Mouse (Mus musculus): ENCODE measurements around the gene Srarp. TPM values are rescaled to one million over a fixed set of nuclear protein-coding genes. Genes with fewer than 3 reads are reported as not detected.

Srarp gene
- polyA plus RNA-seq, 1 experiment = not detected

DNA sequence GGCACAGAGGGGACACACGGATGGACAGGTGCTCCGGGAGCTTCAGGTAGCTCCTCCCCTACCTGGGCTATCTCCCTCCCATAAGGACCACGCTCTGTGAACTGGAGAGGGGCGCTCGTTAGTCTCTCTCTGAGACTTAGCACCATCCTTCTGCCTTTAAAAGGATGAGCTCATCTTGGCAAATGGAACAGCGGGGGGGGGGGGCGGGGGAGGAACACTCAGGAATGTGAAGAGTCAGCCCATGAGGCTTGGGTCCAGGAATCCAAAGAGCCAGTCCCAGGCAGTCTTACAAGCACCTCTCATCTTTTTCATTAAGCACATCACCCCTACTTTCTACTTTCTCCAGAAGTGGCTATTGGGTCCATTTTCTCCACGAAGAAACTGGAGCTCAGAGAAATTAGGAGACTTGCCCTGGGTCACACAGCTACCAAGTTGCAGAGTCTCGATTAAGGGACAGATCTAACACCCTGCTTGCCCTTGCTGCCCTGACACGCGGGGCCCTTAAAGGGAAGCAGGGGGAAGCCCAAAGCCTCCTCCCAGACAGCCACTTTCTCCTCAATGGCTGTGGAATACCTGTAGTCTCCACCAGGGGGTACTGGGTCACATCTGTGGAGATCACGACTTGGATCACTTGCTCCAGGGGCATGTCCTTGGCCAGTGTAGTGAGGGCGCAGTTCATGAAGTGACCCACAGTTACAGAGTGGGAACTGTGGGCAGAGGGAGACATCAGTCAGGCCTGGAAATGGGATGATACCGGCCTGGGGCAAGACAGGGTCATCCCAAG lies 29.2 kb downstream of the Srarp start:
- Histone ChIP-seq H3K4me3 (ENCODE audit: extremely low read depth, insufficient read depth, insufficient read length) (no peak overlapping the region), H3K36me3 (ENCODE audit: control insufficient read depth, insufficient read depth, low read length) (no peaks in the 10 kb centered on the region), H3K27ac (ENCODE audit: insufficient read depth, low read length) (no peak overlapping the region), H3K27me3 (ENCODE audit: control insufficient read depth, insufficient read depth, low read length) (no peaks in the 10 kb centered on the region), H3K4me1 (ENCODE audit: control insufficient read depth, insufficient read depth, insufficient read length) (peaks cover 3% of the 10 kb centered on the region; the same call in 1 of the 2 replicates)
- WGBS = 53% methylated on average over 14 of the region's 14 CpGs
- DNase-seq (ENCODE audit: low read depth in 1 of 2, low spot score in 2 of 2) = peak; percentile 21 to 28
- TF ChIP-seq POLR2A (IDR thresholded peaks at IDR 0.05; ENCODE audit: low read depth, low read length) = no peak
- TF ChIP-seq CTCF (IDR thresholded peaks at IDR 0.05; ENCODE audit: extremely low read depth, insufficient read depth, insufficient read length, insufficient replicate concordance) = peak; percentile 45; the same call in 1 of the 2 replicates

DNA sequence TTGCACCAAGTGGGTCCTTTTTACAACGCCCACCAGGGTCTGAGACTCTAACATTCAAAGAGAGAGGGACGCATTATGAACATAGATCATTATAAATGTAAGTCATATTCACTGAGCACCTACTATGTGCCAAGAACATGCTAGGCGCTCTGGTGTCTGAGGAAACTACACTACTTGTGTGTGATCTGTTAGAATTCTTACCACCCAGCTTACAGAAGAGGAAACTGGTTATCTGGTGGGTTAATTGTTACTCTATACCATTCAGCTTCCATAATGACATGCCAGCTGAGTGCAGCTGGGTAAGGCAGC lies 30.6 kb downstream of the Srarp start:
- DNase-seq (ENCODE audit: low read depth in 1 of 2, low spot score in 2 of 2) = no peak
- no peak for TF ChIP-seq CTCF (IDR thresholded peaks at IDR 0.05; ENCODE audit: extremely low read depth, insufficient read depth, insufficient read length, insufficient replicate concordance)
- TF ChIP-seq POLR2A (IDR thresholded peaks at IDR 0.05; ENCODE audit: low read depth, low read length) = no peak
- H3K4me1 ChIP-seq (ENCODE audit: control insufficient read depth, insufficient read depth, insufficient read length) = peaks cover 3% of the 10 kb centered on the region; the same call in 1 of the 2 replicates
- H3K4me3 ChIP-seq (ENCODE audit: extremely low read depth, insufficient read depth, insufficient read length) = no peak overlapping the region
- WGBS = 85% methylated on average over 3 of the region's 3 CpGs
- no peaks in the 10 kb centered on the region for H3K36me3 ChIP-seq (ENCODE audit: control insufficient read depth, insufficient read depth, low read length)
- no peaks in the 10 kb centered on the region for H3K27me3 ChIP-seq (ENCODE audit: control insufficient read depth, insufficient read depth, low read length)
- no peak overlapping the region for H3K27ac ChIP-seq (ENCODE audit: insufficient read depth, low read length)

DNA sequence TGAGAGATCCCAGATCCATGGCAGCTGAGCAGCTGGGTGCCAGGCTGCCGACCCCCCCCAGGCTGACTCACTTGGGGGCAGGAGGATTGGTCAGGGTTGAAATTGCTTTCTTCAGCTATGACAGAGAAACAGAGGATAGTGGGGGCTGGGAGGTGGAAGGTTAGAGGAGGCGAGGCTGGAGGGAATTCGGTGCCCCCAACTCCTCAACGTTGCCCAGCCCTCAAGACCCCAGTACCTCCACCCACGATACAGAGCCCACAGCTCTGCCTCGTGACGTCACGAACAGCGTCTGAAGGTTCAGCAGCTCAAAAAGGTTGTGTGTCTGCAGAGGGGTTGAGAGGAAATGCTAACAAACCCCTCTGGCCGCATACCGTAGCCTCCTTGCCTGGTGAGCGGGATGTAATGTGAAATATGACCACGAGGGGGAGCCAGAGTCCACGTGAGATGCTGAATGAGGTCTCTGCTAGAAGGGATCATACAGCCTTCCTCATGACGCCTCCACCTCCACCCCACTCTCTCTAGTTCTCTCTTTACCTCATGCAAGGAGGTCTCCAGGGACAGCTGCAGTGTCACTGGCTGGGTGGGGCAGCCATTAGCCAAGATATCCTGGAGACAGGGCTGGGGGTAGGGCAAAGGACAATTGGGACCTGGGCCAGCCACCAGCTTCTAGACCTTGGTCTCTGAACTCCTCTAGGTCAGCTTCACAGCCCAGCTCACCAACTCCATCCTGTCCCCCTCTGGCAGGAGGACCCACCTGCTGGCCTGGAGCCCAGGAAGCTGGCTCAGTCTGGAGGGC lies 31.2 kb downstream of the Srarp start:
- TF ChIP-seq CTCF (IDR thresholded peaks at IDR 0.05; ENCODE audit: extremely low read depth, insufficient read depth, insufficient read length, insufficient replicate concordance) (peak; percentile 91; the same call in 1 of the 2 replicates), POLR2A (IDR thresholded peaks at IDR 0.05; ENCODE audit: low read depth, low read length) (no peak)
- WGBS = 17% methylated on average over 15 of the region's 15 CpGs
- H3K27ac ChIP-seq (ENCODE audit: insufficient read depth, low read length) = no peak overlapping the region
- peaks cover 3% of the 10 kb centered on the region; the same call in 1 of the 2 replicates for H3K4me1 ChIP-seq (ENCODE audit: control insufficient read depth, insufficient read depth, insufficient read length)
- no peak overlapping the region for H3K4me3 ChIP-seq (ENCODE audit: extremely low read depth, insufficient read depth, insufficient read length)
- DNase-seq (ENCODE audit: low read depth in 1 of 2, low spot score in 2 of 2) = peak; percentile 73 to 77
- no peaks in the 10 kb centered on the region for H3K36me3 ChIP-seq (ENCODE audit: control insufficient read depth, insufficient read depth, low read length)
- H3K27me3 ChIP-seq (ENCODE audit: control insufficient read depth, insufficient read depth, low read length) = no peaks in the 10 kb centered on the region

DNA sequence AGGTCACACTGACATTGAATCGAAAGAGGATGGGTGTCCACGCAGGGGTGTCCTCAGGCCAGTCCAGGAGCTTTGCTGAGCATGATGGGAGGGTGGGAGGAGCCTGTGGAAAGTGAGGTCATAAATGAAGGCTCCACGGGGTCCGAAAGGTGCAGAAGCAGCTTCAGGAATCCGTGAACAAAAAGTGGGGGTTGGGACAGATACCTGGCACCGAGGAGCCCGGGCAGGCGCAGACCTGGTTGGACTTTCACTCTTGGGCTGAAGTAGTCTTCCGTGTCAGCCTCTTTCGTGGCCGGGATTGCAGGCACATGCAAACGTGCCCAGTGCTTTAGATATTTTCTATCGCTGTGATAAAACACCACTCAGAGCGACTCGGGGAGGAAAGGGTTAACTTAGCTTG lies 35.7 kb downstream of the Srarp start:
- DNase-seq (ENCODE audit: low read depth in 1 of 2, low spot score in 2 of 2) = no peak
- no peak for TF ChIP-seq CTCF (IDR thresholded peaks at IDR 0.05; ENCODE audit: extremely low read depth, insufficient read depth, insufficient read length, insufficient replicate concordance)
- Histone ChIP-seq H3K27ac (ENCODE audit: insufficient read depth, low read length) (no peak overlapping the region), H3K4me1 (ENCODE audit: control insufficient read depth, insufficient read depth, insufficient read length) (peaks cover 3% of the 10 kb centered on the region; the same call in 1 of the 2 replicates), H3K36me3 (ENCODE audit: control insufficient read depth, insufficient read depth, low read length) (no peaks in the 10 kb centered on the region), H3K4me3 (ENCODE audit: extremely low read depth, insufficient read depth, insufficient read length) (no peak overlapping the region), H3K27me3 (ENCODE audit: control insufficient read depth, insufficient read depth, low read length) (no peaks in the 10 kb centered on the region)
- WGBS = 88% methylated on average over 15 of the region's 15 CpGs

DNA sequence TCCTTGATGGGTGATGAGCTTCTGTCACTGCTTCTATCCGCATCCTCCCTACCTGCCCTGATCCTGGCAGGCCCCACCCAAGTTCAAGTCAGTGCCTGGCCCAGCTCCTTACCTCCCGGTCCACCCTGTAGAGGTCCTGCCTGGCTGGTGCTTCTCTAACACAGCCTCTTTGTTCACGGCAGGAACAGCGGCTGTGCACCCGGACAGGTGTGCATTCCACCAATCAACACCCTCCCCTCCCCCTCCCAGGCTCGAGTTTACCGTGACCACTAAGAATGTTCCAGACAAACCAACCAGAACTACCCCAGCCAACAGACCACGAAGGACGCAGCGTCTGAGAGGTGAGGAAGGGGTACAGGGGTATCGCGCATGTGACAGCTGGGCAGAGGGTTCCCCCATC lies 37.4 kb downstream of the Srarp start, which contains the start of gene Clcnka:
Clcnka (minus strand) TSS at position 180 of the 400 bp plus-strand sequence.
- TF ChIP-seq POLR2A (IDR thresholded peaks at IDR 0.05; ENCODE audit: low read depth, low read length) (no peak), CTCF (IDR thresholded peaks at IDR 0.05; ENCODE audit: extremely low read depth, insufficient read depth, insufficient read length, insufficient replicate concordance) (no peak)
- Histone ChIP-seq H3K27me3 (ENCODE audit: control insufficient read depth, insufficient read depth, low read length) (no peaks in the 10 kb centered on the region), H3K27ac (ENCODE audit: insufficient read depth, low read length) (no peak within 1 kb of the TSS), H3K4me3 (ENCODE audit: extremely low read depth, insufficient read depth, insufficient read length) (no peak within 1 kb of the TSS), H3K4me1 (ENCODE audit: control insufficient read depth, insufficient read depth, insufficient read length) (no peaks in the 10 kb centered on the region), H3K36me3 (ENCODE audit: control insufficient read depth, insufficient read depth, low read length) (no peaks in the 10 kb centered on the region)
- 66% methylated on average over 12 of the region's 12 CpGs for WGBS
- DNase-seq (ENCODE audit: low read depth in 1 of 2, low spot score in 2 of 2) = no peak

DNA sequence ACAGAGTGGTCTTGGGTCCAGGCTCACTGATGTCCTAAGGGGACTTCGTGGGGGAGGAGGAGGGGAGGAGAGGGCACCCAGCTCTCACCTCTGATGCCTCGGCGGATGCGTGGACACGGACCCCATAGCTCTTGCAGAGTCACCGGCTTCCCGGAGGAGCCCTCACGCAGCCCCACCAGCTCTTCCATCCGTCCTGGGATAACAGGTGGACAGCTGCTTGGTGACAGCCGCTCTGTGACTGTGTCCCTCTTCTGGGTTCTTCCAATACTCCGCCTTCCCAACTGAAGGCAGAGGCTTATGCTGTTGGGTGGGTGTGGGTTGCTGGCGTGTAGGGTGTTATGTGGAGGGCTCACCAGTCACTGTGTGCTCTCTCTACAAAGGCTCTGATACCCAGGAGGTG lies 38.0 kb downstream of the Srarp start:
- no peaks in the 10 kb centered on the region for H3K27me3 ChIP-seq (ENCODE audit: control insufficient read depth, insufficient read depth, low read length)
- TF ChIP-seq POLR2A (IDR thresholded peaks at IDR 0.05; ENCODE audit: low read depth, low read length) = no peak
- no peak for TF ChIP-seq CTCF (IDR thresholded peaks at IDR 0.05; ENCODE audit: extremely low read depth, insufficient read depth, insufficient read length, insufficient replicate concordance)
- no peaks in the 10 kb centered on the region for H3K36me3 ChIP-seq (ENCODE audit: control insufficient read depth, insufficient read depth, low read length)
- H3K4me3 ChIP-seq (ENCODE audit: extremely low read depth, insufficient read depth, insufficient read length) = no peak overlapping the region
- H3K27ac ChIP-seq (ENCODE audit: insufficient read depth, low read length) = no peak overlapping the region
- H3K4me1 ChIP-seq (ENCODE audit: control insufficient read depth, insufficient read depth, insufficient read length) = no peaks in the 10 kb centered on the region
- DNase-seq (ENCODE audit: low read depth in 1 of 2, low spot score in 2 of 2) = no peak
- 90% methylated on average over 12 of the region's 12 CpGs for WGBS

Measured in spleen, adult 2 months (tissue).